Comparison of ENCODE assay signal across 8 mouse cellular contexts in the genomic region with DNA sequence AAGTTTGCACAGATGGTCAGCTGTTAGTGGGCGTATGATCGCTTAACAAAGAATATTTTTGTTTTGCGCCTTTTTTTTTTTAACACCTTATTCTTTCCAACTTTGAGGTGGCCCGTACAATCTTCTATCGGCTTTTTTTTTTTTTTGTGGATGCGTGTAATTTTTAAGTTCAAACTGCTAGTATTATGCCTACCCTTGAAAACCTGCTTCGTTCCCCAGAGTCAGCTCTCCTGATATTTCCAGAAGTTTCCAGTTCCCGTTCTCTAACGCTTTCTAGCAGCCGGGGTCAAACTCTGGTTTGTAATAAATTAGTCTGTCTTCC. TPM values are rescaled to one million over a fixed set of nuclear protein-coding genes. Genes with fewer than 3 reads are reported as not detected.
DNase-seq lines count a peak whose midpoint lies in the region; ATAC-seq and TF ChIP-seq lines count a peak whose summit lies in the region.

No protein-coding gene starts in this region.

- H3K9me3 ChIP-seq in heart, embryonic 10.5 days, result no peaks in the 10 kb centered on the region
- no peaks in the 10 kb centered on the region for H3K9me3 ChIP-seq in liver, embryonic 13.5 days (replicated peaks)

- TF ChIP-seq CTCF in thymus, adult 2 months (IDR thresholded peaks at IDR 0.05; ENCODE audit: borderline replicate concordance, control insufficient read depth, extremely low read depth, insufficient read depth, low read length, poor library complexity), result no peak

- no peak for ATAC-seq in liver, embryonic 13.5 days (ENCODE audit: low read depth)

- H3K27me3 ChIP-seq in heart, embryonic 10.5 days (ENCODE audit: insufficient read depth, poor library complexity, severe bottlenecking), result no peaks in the 10 kb centered on the region
- no peaks in the 10 kb centered on the region for H3K27me3 ChIP-seq in thymus, adult 2 months (ENCODE audit: control insufficient read depth, insufficient read depth, low read length)
- H3K27me3 ChIP-seq in liver, embryonic 13.5 days, result no peaks in the 10 kb centered on the region

- 2% methylated on average over 10 of the region's 10 CpGs for WGBS in heart, embryonic 10.5 days
- under 1% methylated on average over 10 of the region's 10 CpGs for WGBS in thymus, adult 2 months
- under 1% methylated on average over 10 of the region's 10 CpGs for WGBS in liver, embryonic 13.5 days (ENCODE audit: insufficient replicate concordance)

- H3K27ac ChIP-seq in heart, embryonic 10.5 days, result peak overlapping the region; percentile 98
- H3K27ac ChIP-seq in thymus, adult 2 months (ENCODE audit: control insufficient read depth, insufficient read depth, low read length), result peak overlapping the region; percentile 51; the same call in 1 of the 2 replicates
- H3K27ac ChIP-seq in liver, embryonic 13.5 days, result peak overlapping the region; percentile 76

- H3K36me3 ChIP-seq in heart, embryonic 10.5 days, result peaks cover 5% of the 10 kb centered on the region; the same call in 1 of the 2 replicates
- 0 out of 2 replicates have a peak, but pooled peaks cover 3% of the 10 kb centered on the region for H3K36me3 ChIP-seq in thymus, adult 2 months (ENCODE audit: control insufficient read depth, insufficient read depth, low read length)
- 0 out of 2 replicates have a peak, but pooled peaks cover 3% of the 10 kb centered on the region for H3K36me3 ChIP-seq in liver, embryonic 13.5 days

- intact Hi-C loops in heart, postnatal 25 days (cut with DNase I), result loop anchor here (5.0 to 10.0 kb wide), 4 partner anchors 51 to 406 kb away; a partner anchor contains a TSS

- peaks cover 13% of the 10 kb centered on the region; the same call in 1 of the 2 replicates for H3K4me1 ChIP-seq in heart, embryonic 10.5 days
- peaks cover 5% of the 10 kb centered on the region for H3K4me1 ChIP-seq in thymus, adult 2 months (replicated peaks; ENCODE audit: control insufficient read depth, insufficient read depth, low read length)
- H3K4me1 ChIP-seq in liver, embryonic 13.5 days (replicated peaks), result peaks cover 41% of the 10 kb centered on the region

- peak overlapping the region; percentile 83 for H3K9ac ChIP-seq in liver, embryonic 13.5 days

- peak overlapping the region; percentile 97 for H3K4me2 ChIP-seq in liver, embryonic 13.5 days

- no peak for TF ChIP-seq POLR2A in thymus, adult 2 months (IDR thresholded peaks at IDR 0.05; ENCODE audit: control insufficient read depth, extremely low read depth, insufficient read depth, low read length, poor library complexity)

- no peak for DNase-seq in heart, embryonic 10.5 days (ENCODE audit: low spot score)
- DNase-seq in heart, postnatal 25 days (ENCODE audit: low spot score), result no peak
- no peak for DNase-seq in thymus, adult 2 months
- DNase-seq in thymus, postnatal 36 days, result no peak
- DNase-seq in liver, embryonic 13.5 days, result no peak
- no peak for DNase-seq in ovary, postnatal 36 days (ENCODE audit: low spot score)
- DNase-seq in right cerebral cortex, postnatal 36 days (ENCODE audit: low spot score in 2 of 2), result no peak
- DNase-seq in frontal cortex, postnatal 25 days (ENCODE audit: low spot score in 2 of 2), result no peak

- H3K4me3 ChIP-seq in heart, embryonic 10.5 days, result peak overlapping the region; percentile 97
- H3K4me3 ChIP-seq in thymus, adult 2 months (ENCODE audit: control insufficient read depth, insufficient read depth, low read length), result peak overlapping the region; percentile 58
- peak overlapping the region; percentile 92 for H3K4me3 ChIP-seq in liver, embryonic 13.5 days (replicated peaks)

RNA-seq across cellular contexts. Expression of a gene that starts 1.0 kb away (rescaled TPM):
- polyA plus RNA-seq in heart, embryonic 10.5 days (2016; fragmentation: Nextera tagmentation; extraction: Ambion mirVana), result 7.5 and 8.2 TPM in 2 replicates
- 10 to 100 TPM; 23.9 to 26.5 TPM for total RNA-seq in heart, postnatal 25 days (2021)
- 34.9 and 47.5 TPM in 2 replicates for polyA plus RNA-seq in thymus, adult 2 months (2012; rRNA removed)
- 2.4 and 3.3 TPM in 2 replicates for polyA plus RNA-seq in liver, embryonic 13.5 days (2015; fragmentation: Nextera tagmentation; extraction: Ambion mirVana)
